Mouse (Mus musculus) heart, postnatal 0 days (tissue): ENCODE data around the gene Rnf149.

Experiments
- CTCF ChIP-seq: IDR thresholded peaks from 2 replicates; pipeline ENCODE4 v1.5.1; 2016; ENCODE audit warnings: antibody characterized with exemption, control low read depth, low read depth
- EP300 ChIP-seq: IDR thresholded peaks from 2 replicates; pipeline ENCODE4 v1.6.1; 2016; ENCODE audit warnings: antibody characterized with exemption, low read depth

DNA sequence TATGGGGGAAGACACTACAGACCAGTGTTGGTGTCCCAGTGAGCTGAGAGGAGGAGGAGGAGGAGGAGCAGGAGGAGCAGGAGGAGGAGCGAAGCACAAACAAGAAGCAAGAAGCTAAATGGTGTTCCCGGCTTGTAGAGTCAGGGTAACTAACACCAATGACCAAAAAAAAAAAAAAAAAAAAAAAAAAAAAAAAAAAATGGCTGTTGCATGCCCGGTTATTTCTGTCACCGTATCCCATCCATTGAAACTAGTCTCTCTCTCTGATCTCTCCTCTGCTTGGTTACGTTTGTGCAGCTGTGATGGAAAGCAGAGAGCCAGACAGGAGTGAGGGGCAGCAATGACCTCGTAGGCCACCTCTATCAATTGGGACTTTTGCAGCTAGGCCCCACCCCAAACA, 38.3 kb upstream of the Rnf149 start:
- TF ChIP-seq CTCF, result no peak
- TF ChIP-seq EP300, result no peak
